Mouse (Mus musculus) myocyte (in vitro differentiated cells): ENCODE data around the gene Tmbim7.

ENCODE experiments used
- CEBPB ChIP-seq: IDR thresholded peaks from 2 replicates; pipeline ENCODE4 v1.6.1; 2011; ENCODE audit warnings: mild to moderate bottlenecking, moderate library complexity; ENCODE audit not compliant: poor library complexity, insufficient read depth, severe bottlenecking
- E2F4 ChIP-seq: IDR thresholded peaks from one replicate; pipeline ENCODE4 v1.6.1; 2011; ENCODE audit warnings: mild to moderate bottlenecking, control low read depth, moderate library complexity; ENCODE audit not compliant: insufficient read depth
- MAX ChIP-seq: IDR thresholded peaks from one replicate; pipeline ENCODE4 v1.6.1; 2011; ENCODE audit warnings: low read depth, mild to moderate bottlenecking, control low read depth
- MYOD1 ChIP-seq, 3 experiments: IDR thresholded peaks; one replicate each; pipeline ENCODE4 v1.6.1; 2011; ENCODE audit warnings: control low read depth in 2 of 3, low read depth in 2 of 3, mild to moderate bottlenecking in 2 of 3, moderate library complexity in 1 of 3; ENCODE audit not compliant: insufficient read length in 2 of 3, control insufficient read depth in 1 of 3
- MYOG ChIP-seq, 3 experiments: IDR thresholded peaks; one replicate each; pipeline ENCODE4 v1.6.1; 2011; ENCODE audit warnings: control low read depth in 2 of 3, low read depth in 2 of 3, mild to moderate bottlenecking in 2 of 3; ENCODE audit not compliant: insufficient read length in 2 of 3, control insufficient read depth in 1 of 3, insufficient read depth in 1 of 3
- POLR2A ChIP-seq: IDR thresholded peaks from one replicate; pipeline ENCODE4 v1.6.1; 2011; ENCODE audit warnings: low read depth, mild to moderate bottlenecking, control low read depth, moderate library complexity; ENCODE audit not compliant: insufficient read length
- POLR2AphosphoS2 ChIP-seq: IDR thresholded peaks from one replicate; pipeline ENCODE4 v1.6.1; 2011; ENCODE audit warnings: low read depth, control low read depth; ENCODE audit not compliant: insufficient read length
- REST ChIP-seq: IDR thresholded peaks from one replicate; pipeline ENCODE4 v1.6.1; 2011; ENCODE audit warnings: mild to moderate bottlenecking, control low read depth, moderate library complexity; ENCODE audit not compliant: insufficient read depth, insufficient read length
- SRF ChIP-seq: IDR thresholded peaks from one replicate; pipeline ENCODE4 v1.6.1; 2011; ENCODE audit warnings: low read depth; ENCODE audit not compliant: control insufficient read depth, insufficient read length
- TCF12 ChIP-seq: IDR thresholded peaks from one replicate; pipeline ENCODE4 v1.6.1; 2011; ENCODE audit warnings: mild to moderate bottlenecking, control low read depth; ENCODE audit not compliant: poor library complexity, insufficient read depth, severe bottlenecking
- TCF3 ChIP-seq: IDR thresholded peaks from one replicate; pipeline ENCODE4 v1.6.1; 2011; ENCODE audit warnings: low read depth, control low read depth; ENCODE audit not compliant: insufficient read length
- USF1 ChIP-seq: IDR thresholded peaks from one replicate; pipeline ENCODE4 v1.6.1; 2011; ENCODE audit warnings: low read depth, mild to moderate bottlenecking, control low read depth, moderate library complexity

DNA sequence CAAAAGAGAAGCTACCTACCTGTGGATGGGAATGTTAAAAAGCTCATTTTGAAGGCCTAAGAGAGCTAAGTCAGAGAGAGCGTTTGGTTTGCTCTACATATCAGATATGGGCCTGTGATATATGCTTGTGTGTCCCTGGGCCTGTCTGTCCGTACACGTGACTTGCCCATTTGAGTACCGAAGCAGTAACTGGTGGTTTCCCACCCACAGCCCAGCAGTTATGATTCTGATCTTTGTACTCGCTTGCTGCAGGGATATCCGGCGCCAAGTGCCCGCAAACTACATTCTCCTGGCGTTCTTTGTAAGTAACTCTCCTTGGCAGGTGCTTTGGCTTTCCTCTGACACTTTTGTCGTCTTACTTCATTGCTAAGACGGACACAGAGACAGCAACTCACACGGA is 15.6 kb downstream of the Tmbim7 start:
- no peak for TF ChIP-seq POLR2A
- TF ChIP-seq MYOD1 (IDR thresholded peaks at IDR 0.05; ENCODE audit: control insufficient read depth in 1 of 3, insufficient read length in 2 of 3, low read depth in 2 of 3): no peak
- TF ChIP-seq REST: no peak
- TF ChIP-seq MYOG (IDR thresholded peaks at IDR 0.05; ENCODE audit: control insufficient read depth in 1 of 3, insufficient read depth in 1 of 3, insufficient read length in 2 of 3, low read depth in 2 of 3): no peak
- TF ChIP-seq CEBPB: no peak
- no peak for TF ChIP-seq POLR2AphosphoS2
- no peak for TF ChIP-seq MAX
- no peak for TF ChIP-seq E2F4
- TF ChIP-seq SRF: no peak
- no peak for TF ChIP-seq TCF3
- TF ChIP-seq TCF12: no peak
- TF ChIP-seq USF1: no peak
